Mouse (Mus musculus) ES-E14 (cell line): ENCODE measurements around the gene H2-M11. TPM values are rescaled to one million over a fixed set of nuclear protein-coding genes. Genes with fewer than 3 reads are reported as not detected.

Experiments used
- DNase-seq: peaks from one replicate; pipeline ENCODE4 v3.0.0-alpha.2; 2013; ENCODE audit warnings: low read depth, low spot score
- H3K27ac ChIP-seq: 2 replicates; pipeline ENCODE4 v1.5.1; 2012; ENCODE audit warnings: low read depth, mild to moderate bottlenecking, low read length, moderate library complexity, mixed read lengths; ENCODE audit not compliant: poor library complexity, insufficient read depth, severe bottlenecking
- H3K36me3 ChIP-seq: 2 replicates; pipeline ENCODE4 v1.6.1; 2012; ENCODE audit warnings: mild to moderate bottlenecking, low read length, moderate library complexity, mixed read lengths; ENCODE audit not compliant: control insufficient read depth, poor library complexity, insufficient read depth, severe bottlenecking
- H3K4me1 ChIP-seq, 2 experiments: fragments of 150-350 bp in 1 of 2; sonication (generic) in 1 of 2; 2 replicates each; pipeline ENCODE4 v1.6.1; 2012; ENCODE audit warnings: low read length in 2 of 2, mild to moderate bottlenecking in 1 of 2, mixed read lengths in 1 of 2; ENCODE audit not compliant: control insufficient read depth in 2 of 2, insufficient read depth in 2 of 2, poor library complexity in 1 of 2
- H3K4me3 ChIP-seq, 2 experiments: fragments of 150-350 bp in 1 of 2; sonication (generic) in 1 of 2; 2 replicates each; pipeline ENCODE4 v1.5.1; 2012; ENCODE audit warnings: low read length in 2 of 2, low read depth in 1 of 2, mild to moderate bottlenecking in 1 of 2, mixed read lengths in 1 of 2; ENCODE audit not compliant: insufficient read depth in 1 of 2, poor library complexity in 1 of 2, severe bottlenecking in 1 of 2
- H3K9ac ChIP-seq: 2 replicates; pipeline ENCODE4 v1.6.1; 2012; ENCODE audit warnings: low read depth, mild to moderate bottlenecking, low read length, mixed read lengths; ENCODE audit not compliant: poor library complexity, insufficient read depth, severe bottlenecking
- H3K9me3 ChIP-seq: fragments of 150-350 bp; sonication (generic); 2 replicates; pipeline ENCODE4 v1.6.1; 2012; ENCODE audit warnings: low read depth, mild to moderate bottlenecking, low read length; ENCODE audit not compliant: control insufficient read depth, insufficient read depth
- CHD2 ChIP-seq: IDR thresholded peaks from 2 replicates; pipeline ENCODE4 v1.6.1; 2014; ENCODE audit warnings: mild to moderate bottlenecking, low read depth, low read length, inconsistent platforms
- HCFC1 ChIP-seq: IDR thresholded peaks from 2 replicates; pipeline ENCODE4 v1.6.1; 2012; ENCODE audit warnings: low read length, inconsistent platforms, borderline replicate concordance; ENCODE audit not compliant: insufficient read depth
- MAFK ChIP-seq: IDR thresholded peaks from 2 replicates; pipeline ENCODE4 v1.6.1; 2014; ENCODE audit warnings: mild to moderate bottlenecking, low read depth, low read length, inconsistent platforms; ENCODE audit not compliant: insufficient read depth
- ZC3H11A ChIP-seq: IDR thresholded peaks from 2 replicates; pipeline ENCODE4 v1.6.1; 2012; ENCODE audit warnings: low read depth, mild to moderate bottlenecking, inconsistent platforms, low read length, borderline replicate concordance
- ZNF384 ChIP-seq: IDR thresholded peaks from 2 replicates; pipeline ENCODE4 v1.6.1; 2012; ENCODE audit warnings: low read depth, low read length, inconsistent platforms
- in situ Hi-C, 2 experiments: fragments of 600-800 bp; cut with MboI; formaldehyde crosslinking; loops; one replicate each; pipeline ENCODE4 v1.15.1; 2025; ENCODE audit warnings: low sequenced_read_pairs in 2 of 2, inconsistent platforms in 1 of 2; ENCODE audit not compliant: unreplicated experiment in 2 of 2
- total RNA-seq: library from RNA; depleted of rRNA; stranded (reverse); fragments of 300-350 nt; gene quantifications from 2 replicates; pipeline ENCODE4 v1.2.3, GENCODE M21; 2012; rRNA removed

H2-M11 gene
- total RNA-seq: not detected in 2 replicates

DNA sequence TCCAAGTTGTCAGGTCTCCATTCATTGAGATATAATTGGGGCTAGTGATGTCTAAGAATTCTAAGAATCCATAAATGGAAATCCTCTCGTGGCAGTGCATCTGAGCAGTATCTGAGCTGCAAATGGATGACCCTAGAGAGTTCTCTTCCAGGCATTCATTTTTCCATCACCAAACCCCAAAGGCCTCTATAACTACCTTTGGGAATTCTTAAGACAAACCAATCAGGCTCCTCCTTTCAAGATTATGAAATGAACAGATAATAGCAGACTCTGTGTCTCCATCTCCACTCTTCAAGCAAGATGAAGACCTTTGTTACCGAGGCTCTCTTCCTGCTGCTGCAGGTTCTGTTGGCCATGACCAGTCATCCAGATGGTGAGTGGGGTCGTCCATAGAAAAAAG is at the start of gene H2-M11:
Gene H2-M11 (plus strand): TSS at position 301 of the 400 bp plus-strand sequence.
- in situ Hi-C loops: no loop called here
- H3K9me3 ChIP-seq: no peaks in the 10 kb centered on the region
- H3K4me1 ChIP-seq: no peaks in the 10 kb centered on the region
- TF ChIP-seq MAFK (no peak), ZNF384 (no peak), HCFC1 (no peak), CHD2 (no peak), ZC3H11A (no peak)
- no peak within 1 kb of the TSS for H3K27ac ChIP-seq
- H3K4me3 ChIP-seq: no peak within 1 kb of the TSS
- no peak for DNase-seq
- H3K9ac ChIP-seq: no peak within 1 kb of the TSS
- H3K36me3 ChIP-seq: no peaks in the 10 kb centered on the region

DNA sequence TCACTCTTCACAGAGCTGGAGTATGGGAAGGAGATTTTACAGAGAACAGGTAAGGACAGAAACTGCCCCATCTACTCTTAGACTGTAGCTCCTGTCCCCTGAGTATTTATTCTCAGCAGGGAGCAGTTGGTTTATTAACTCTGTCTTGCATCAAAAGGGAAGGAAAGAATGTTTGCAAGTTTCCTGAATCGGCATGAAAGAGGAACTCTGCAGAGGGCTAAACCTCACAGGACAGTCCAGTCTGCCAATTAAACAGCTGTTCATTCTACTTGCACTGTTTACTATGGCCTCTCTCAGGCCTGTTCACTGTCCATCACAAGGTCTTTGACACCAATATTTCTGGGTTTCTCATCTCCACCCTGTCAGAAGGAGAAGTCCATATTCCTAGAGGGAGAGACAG is 46.4 kb upstream of the H2-M11 start:
- Histone ChIP-seq H3K4me1 (no peaks in the 10 kb centered on the region), H3K27ac (no peak overlapping the region), H3K9me3 (no peaks in the 10 kb centered on the region), H3K4me3 (no peak overlapping the region), H3K9ac (no peak overlapping the region), H3K36me3 (no peaks in the 10 kb centered on the region)
- in situ Hi-C loops: no loop called here
- no peak for DNase-seq
- no peak for TF ChIP-seq MAFK
- no peak for TF ChIP-seq ZNF384
- TF ChIP-seq ZC3H11A: no peak
- no peak for TF ChIP-seq CHD2
- no peak for TF ChIP-seq HCFC1

DNA sequence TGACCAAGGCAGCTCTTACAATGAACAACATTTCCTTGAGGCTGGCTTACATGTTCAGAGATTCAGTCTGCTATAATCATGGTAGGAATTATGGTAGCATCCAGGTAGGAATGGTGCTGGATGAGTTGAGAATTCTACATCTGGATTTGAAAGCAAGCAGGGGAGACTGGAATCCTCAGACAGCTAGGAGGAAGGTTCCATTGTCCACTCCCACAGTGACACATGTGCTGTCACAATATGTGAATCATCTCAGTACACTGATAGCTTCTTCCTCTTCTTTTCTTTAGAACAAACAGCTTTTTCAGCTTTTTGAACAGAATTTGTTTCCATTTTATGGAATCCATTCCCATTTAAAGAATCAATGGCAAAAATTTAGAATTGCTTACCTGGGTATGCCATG is 43.0 kb upstream of the H2-M11 start:
- Histone ChIP-seq H3K9ac (no peak overlapping the region), H3K36me3 (no peaks in the 10 kb centered on the region), H3K4me1 (no peaks in the 10 kb centered on the region), H3K4me3 (no peak overlapping the region), H3K27ac (no peak overlapping the region), H3K9me3 (no peaks in the 10 kb centered on the region)
- DNase-seq: no peak
- TF ChIP-seq ZC3H11A (no peak), CHD2 (no peak), MAFK (no peak), HCFC1 (no peak), ZNF384 (no peak)
- in situ Hi-C loops: no loop called here

Other genes with a start within 250 kb of the H2-M11 start
- gene H2-M10.1, start 220.9 kb upstream of the H2-M11 start, total RNA-seq: not detected in 2 replicates
- not detected in 2 replicates for gene H2-M10.3, start 178.7 kb upstream of the H2-M11 start, total RNA-seq
- not detected in 2 replicates for gene H2-M10.4, start 84.7 kb upstream of the H2-M11 start, total RNA-seq
- not detected in 2 replicates for gene H2-M9, start 95.6 kb downstream of the H2-M11 start, total RNA-seq
- not detected in 2 replicates for gene H2-M1, start 125.1 kb downstream of the H2-M11 start, total RNA-seq
- not detected in 2 replicates for gene H2-M10.5, start 225.8 kb downstream of the H2-M11 start, total RNA-seq